In the genomic region with DNA sequence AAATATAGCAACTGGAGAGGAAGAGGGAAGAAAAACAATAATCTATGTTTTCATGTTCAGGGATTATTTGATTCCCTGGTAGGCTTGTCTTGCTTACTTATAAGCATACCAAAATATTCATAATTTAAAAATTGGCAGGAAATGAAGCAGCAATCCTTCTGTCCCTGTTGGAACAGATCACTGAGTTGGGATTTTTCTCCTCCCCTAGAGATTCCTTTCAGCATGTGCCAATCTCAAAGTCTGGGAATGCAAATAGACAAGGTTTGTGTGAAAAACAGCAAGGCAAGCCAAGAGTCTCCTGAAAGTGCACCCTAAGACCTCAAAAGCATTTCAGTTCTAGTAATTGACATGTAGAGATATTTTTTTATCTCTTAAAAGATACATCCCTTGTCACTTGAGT, we compare ENCODE assay signal across 18 mouse cellular contexts. TPM values are rescaled to one million over a fixed set of nuclear protein-coding genes. Genes with fewer than 3 reads are reported as not detected.
"Had no signal": no experiment of that assay in that cellular context is flagged by ENCODE, and none has a peak within 500 bp of the region (broad histone marks: within the 10 kb centered on the region; RNA-seq: fewer than 3 reads in every experiment).

No protein-coding gene starts in this region.

- H3K4me2 ChIP-seq: liver, embryonic 13.5 days; midbrain, embryonic 11.5 days; midbrain, embryonic 15.5 days; neural tube, embryonic 12.5 days; neural tube, embryonic 15.5 days had no signal

- H3K27ac ChIP-seq: kidney, postnatal 0 days; layer of hippocampus, adult 2 months; liver, embryonic 13.5 days; midbrain, embryonic 15.5 days; neural tube, embryonic 12.5 days; neural tube, embryonic 15.5 days had no signal

- H3K4me3 ChIP-seq: layer of hippocampus, adult 2 months; liver, embryonic 13.5 days; midbrain, embryonic 15.5 days; neural tube, embryonic 12.5 days; neural tube, embryonic 15.5 days had no signal

- DNase-seq: kidney, postnatal 25 days; liver, embryonic 13.5 days; lung, adult 2 months; lung, postnatal 14 days; lung, postnatal 4 days; right cerebral cortex, adult 18-20 months; right cerebral cortex, postnatal 14 days; right cerebral cortex, postnatal 4 days; thymus, adult 18-20 months; thymus, postnatal 36 days had no signal

- H3K36me3 ChIP-seq: liver, embryonic 13.5 days; midbrain, embryonic 15.5 days; neural tube, embryonic 12.5 days; neural tube, embryonic 15.5 days had no signal

- H3K9ac ChIP-seq: liver, embryonic 13.5 days; midbrain, embryonic 15.5 days; neural tube, embryonic 12.5 days; neural tube, embryonic 15.5 days had no signal

- H3K27me3 ChIP-seq: liver, embryonic 13.5 days; midbrain, embryonic 15.5 days; neural tube, embryonic 12.5 days; neural tube, embryonic 15.5 days had no signal

- H3K9me3 ChIP-seq: liver, embryonic 13.5 days; midbrain, embryonic 15.5 days; neural tube, embryonic 12.5 days; neural tube, embryonic 15.5 days had no signal

- ATAC-seq: midbrain, embryonic 15.5 days had no signal

- H3K4me1 ChIP-seq: liver, embryonic 13.5 days; midbrain, embryonic 15.5 days; neural tube, embryonic 12.5 days; neural tube, embryonic 15.5 days had no signal

RNA-seq across cellular contexts. Expression of a gene that starts 16.1 kb away (rescaled TPM):
- polyA plus RNA-seq: liver, adult 2 months; liver, embryonic 16.5 days had no signal
